Mouse (Mus musculus) small intestine, adult 2 months (tissue): ENCODE measurements around the gene Gm12258. TPM values are rescaled to one million over a fixed set of nuclear protein-coding genes. Genes with fewer than 3 reads are reported as not detected.

Experiments
- H3K27ac ChIP-seq: fragments of 200-500 bp; 2 replicates; pipeline ENCODE4 v1.5.1; 2012; ENCODE audit warnings: low read depth, low read length, control low read depth, inconsistent platforms; ENCODE audit not compliant: insufficient read depth
- H3K27me3 ChIP-seq: fragments of 200-500 bp; 2 replicates; pipeline ENCODE4 v1.6.1; 2012; ENCODE audit warnings: mild to moderate bottlenecking, moderate library complexity, low read length, inconsistent platforms; ENCODE audit not compliant: control insufficient read depth, insufficient read depth
- H3K36me3 ChIP-seq: fragments of 200-500 bp; 2 replicates; pipeline ENCODE4 v1.6.1; 2012; ENCODE audit warnings: mild to moderate bottlenecking, low read length, control low read depth, inconsistent platforms; ENCODE audit not compliant: control insufficient read depth, insufficient read depth
- H3K4me1 ChIP-seq: fragments of 200-500 bp; 2 replicates; pipeline ENCODE4 v1.6.1; 2012; ENCODE audit warnings: low read length, inconsistent platforms, mixed read lengths; ENCODE audit not compliant: control insufficient read depth, insufficient read depth, insufficient read length
- H3K4me3 ChIP-seq: fragments of 200-500 bp; 2 replicates; pipeline ENCODE4 v1.5.1; 2012; ENCODE audit warnings: low read depth, mild to moderate bottlenecking, control low read depth, inconsistent platforms, low read length, moderate library complexity
- CTCF ChIP-seq: fragments of 200-500 bp; IDR thresholded peaks from 2 replicates; pipeline ENCODE4 v1.5.1; 2012; ENCODE audit warnings: low read depth, mild to moderate bottlenecking, control low read depth, inconsistent platforms, low read length, moderate library complexity, mixed read lengths; ENCODE audit not compliant: insufficient replicate concordance, insufficient read length; ENCODE audit errors: extremely low read depth
- POLR2A ChIP-seq: fragments of 200-500 bp; IDR thresholded peaks from 2 replicates; pipeline ENCODE4 v1.6.1; 2012; ENCODE audit warnings: low read depth, mild to moderate bottlenecking, control low read depth, inconsistent platforms, low read length, moderate library complexity
- WGBS: fragments of 180-500 bp; shearing (Covaris S2); methylation state at CpG from one replicate; pipeline ENCODE4 v1.1.7; 2018; 5-methylcytosine and 5-hydroxymethylcytosine counted together
- polyA plus RNA-seq: library from polyadenylated mRNA; depleted of rRNA; stranded (reverse); fragments of >200 nt; gene quantifications from 2 replicates; pipeline ENCODE4 v1.2.3, GENCODE M21; 2012; rRNA removed

Gm12258 gene
- polyA plus RNA-seq, 1 experiment = 0.57 TPM

DNA sequence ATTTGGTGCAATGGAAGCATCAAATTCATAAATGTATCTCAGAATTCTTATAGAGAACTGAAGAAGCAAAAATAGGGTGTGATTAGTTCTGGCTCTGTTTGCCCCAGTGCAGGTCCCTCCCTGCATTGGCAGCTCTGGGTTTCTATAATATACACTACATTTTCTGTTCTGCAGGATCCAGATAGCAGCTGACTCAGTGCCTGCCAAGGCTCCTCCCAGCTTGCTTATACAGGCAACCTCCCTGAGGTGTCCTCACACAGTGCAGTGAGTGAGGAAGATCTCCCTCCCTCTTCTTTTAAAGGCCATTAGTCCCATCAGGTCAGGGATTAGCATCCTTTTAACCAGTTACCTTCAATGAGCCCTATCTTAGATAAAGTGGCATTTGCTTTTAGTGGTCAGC, 54.1 kb downstream of the Gm12258 start:
- no peak for TF ChIP-seq POLR2A
- no peak overlapping the region for H3K4me3 ChIP-seq
- H3K27me3 ChIP-seq = no peaks in the 10 kb centered on the region
- H3K4me1 ChIP-seq = peaks cover 2% of the 10 kb centered on the region
- no peak overlapping the region for H3K27ac ChIP-seq
- peaks cover 17% of the 10 kb centered on the region for H3K36me3 ChIP-seq

GRCm38 (mm10) chr11:58903511-58904409, 56.8 kb downstream of the Gm12258 start, which contains the start of gene Zfp39:
Gene Zfp39, minus strand, starts transcription at chr11:58904225.
- WGBS = under 1% methylated on average over 40 of the region's 40 CpGs
- H3K4me3 ChIP-seq = peak within 1 kb of the TSS; percentile 83
- peaks cover 2% of the 10 kb centered on the region for H3K4me1 ChIP-seq
- peaks cover 8% of the 10 kb centered on the region for H3K36me3 ChIP-seq
- peak within 1 kb of the TSS; percentile 39 for H3K27ac ChIP-seq
- no peaks in the 10 kb centered on the region for H3K27me3 ChIP-seq
- no peak; the same call in 1 of the 2 replicates for TF ChIP-seq POLR2A
- no peak for TF ChIP-seq CTCF

DNA sequence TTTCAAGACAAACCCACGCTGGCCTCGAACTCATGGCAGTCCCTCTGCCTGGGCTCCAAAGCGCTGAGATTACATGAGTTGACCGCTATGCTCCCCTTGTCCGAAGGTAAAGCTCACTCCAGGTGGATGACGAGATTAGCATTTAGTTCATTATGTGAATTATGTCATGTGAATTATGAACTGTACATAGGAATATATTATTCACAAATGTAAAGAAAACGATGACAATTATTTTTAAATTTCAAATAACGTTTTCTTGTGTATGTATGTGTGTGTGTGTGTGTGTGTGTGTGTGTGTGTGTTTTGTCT, 57.4 kb downstream of the Gm12258 start:
- Histone ChIP-seq H3K36me3 (peaks cover 5% of the 10 kb centered on the region; the same call in 1 of the 2 replicates), H3K27ac (peak overlapping the region; percentile 36; the same call in 1 of the 2 replicates), H3K4me3 (peak overlapping the region; percentile 83), H3K4me1 (peaks cover 2% of the 10 kb centered on the region), H3K27me3 (no peaks in the 10 kb centered on the region)
- no peak for TF ChIP-seq POLR2A
- TF ChIP-seq CTCF = no peak
- 0% methylated on average over 8 of the region's 8 CpGs for WGBS

GRCm38 (mm10) chr11:58904838-58905237, 57.9 kb downstream of the Gm12258 start:
- Histone ChIP-seq H3K4me1 (peaks cover 2% of the 10 kb centered on the region), H3K4me3 (no peak overlapping the region), H3K36me3 (peaks cover 5% of the 10 kb centered on the region; the same call in 1 of the 2 replicates), H3K27me3 (no peaks in the 10 kb centered on the region), H3K27ac (no peak overlapping the region)
- TF ChIP-seq CTCF (no peak), POLR2A (no peak)
- 62% methylated on average over 6 of the region's 6 CpGs for WGBS

Other genes starting within 250 kb of the Gm12258 start
- gene 2210407C18Rik, start 231.1 kb upstream of the Gm12258 start, polyA plus RNA-seq = 32.8 and 181 TPM in 2 replicates
- gene Olfr323, start 216.7 kb upstream of the Gm12258 start, polyA plus RNA-seq = not detected in 2 replicates
- 0.05 TPM in 1 of 2 replicates, not detected in the other for gene Trim58, start 206.7 kb upstream of the Gm12258 start, polyA plus RNA-seq
- gene Olfr322, start 188.4 kb upstream of the Gm12258 start, polyA plus RNA-seq = not detected in 2 replicates
- gene Olfr320, start 166.1 kb upstream of the Gm12258 start, polyA plus RNA-seq = not detected in 2 replicates
- gene Olfr319, start 148.0 kb upstream of the Gm12258 start, polyA plus RNA-seq = not detected in 2 replicates
- gene Olfr318, start 123.1 kb upstream of the Gm12258 start, polyA plus RNA-seq = not detected in 2 replicates
- gene Olfr317, start 107.9 kb upstream of the Gm12258 start, polyA plus RNA-seq = not detected in 2 replicates
- not detected in 2 replicates for gene Olfr316, start 94.4 kb upstream of the Gm12258 start, polyA plus RNA-seq
- not detected in 2 replicates for gene Olfr315, start 74.0 kb upstream of the Gm12258 start, polyA plus RNA-seq
- gene Olfr314, start 64.2 kb upstream of the Gm12258 start, polyA plus RNA-seq = not detected in 2 replicates
- 1.6 and 3.0 TPM in 2 replicates for gene Fam183b, start 45.2 kb upstream of the Gm12258 start, polyA plus RNA-seq
- gene Olfr313, start 32.2 kb upstream of the Gm12258 start, polyA plus RNA-seq = not detected in 2 replicates
- gene Olfr312, start 17.9 kb upstream of the Gm12258 start, polyA plus RNA-seq = not detected in 2 replicates
- gene Olfr311, start 7.9 kb upstream of the Gm12258 start, polyA plus RNA-seq = not detected in 2 replicates
- 0.57 and 1.0 TPM in 2 replicates for gene 2810021J22Rik, start 20.1 kb downstream of the Gm12258 start, polyA plus RNA-seq
- gene Zfp39, start 57.1 kb downstream of the Gm12258 start, polyA plus RNA-seq = 0.10 and 0.29 TPM in 2 replicates
- gene Btnl10, start 70.8 kb downstream of the Gm12258 start, polyA plus RNA-seq = not detected in 2 replicates
- 87.9 and 160 TPM in 2 replicates for gene Rnf187, start 91.8 kb downstream of the Gm12258 start, polyA plus RNA-seq
- 1.7 and 3.8 TPM in 2 replicates for gene Hist3h2ba, start 101.8 kb downstream of the Gm12258 start, polyA plus RNA-seq
- gene Hist3h2a, start 107.5 kb downstream of the Gm12258 start, polyA plus RNA-seq = 5.2 and 12.1 TPM in 2 replicates
- 0.08 TPM in 1 of 2 replicates, not detected in the other for gene Trim17, start 107.5 kb downstream of the Gm12258 start, polyA plus RNA-seq
- 15.4 and 22.6 TPM in 2 replicates for gene Trim11, start 130.9 kb downstream of the Gm12258 start, polyA plus RNA-seq